Mouse (Mus musculus) retina, adult 2 months (tissue): ENCODE results near the gene Gm48551.

Experiments used
- DNase-seq: peaks from one replicate; pipeline ENCODE4 v3.0.0-alpha.2; 2012; ENCODE audit warnings: low read depth, low spot score

Gene Gm48551

GRCm38 (mm10) chr10:81417227-81418215 is 33.3 kb downstream of the Gm48551 start:
- no peak for DNase-seq

DNA sequence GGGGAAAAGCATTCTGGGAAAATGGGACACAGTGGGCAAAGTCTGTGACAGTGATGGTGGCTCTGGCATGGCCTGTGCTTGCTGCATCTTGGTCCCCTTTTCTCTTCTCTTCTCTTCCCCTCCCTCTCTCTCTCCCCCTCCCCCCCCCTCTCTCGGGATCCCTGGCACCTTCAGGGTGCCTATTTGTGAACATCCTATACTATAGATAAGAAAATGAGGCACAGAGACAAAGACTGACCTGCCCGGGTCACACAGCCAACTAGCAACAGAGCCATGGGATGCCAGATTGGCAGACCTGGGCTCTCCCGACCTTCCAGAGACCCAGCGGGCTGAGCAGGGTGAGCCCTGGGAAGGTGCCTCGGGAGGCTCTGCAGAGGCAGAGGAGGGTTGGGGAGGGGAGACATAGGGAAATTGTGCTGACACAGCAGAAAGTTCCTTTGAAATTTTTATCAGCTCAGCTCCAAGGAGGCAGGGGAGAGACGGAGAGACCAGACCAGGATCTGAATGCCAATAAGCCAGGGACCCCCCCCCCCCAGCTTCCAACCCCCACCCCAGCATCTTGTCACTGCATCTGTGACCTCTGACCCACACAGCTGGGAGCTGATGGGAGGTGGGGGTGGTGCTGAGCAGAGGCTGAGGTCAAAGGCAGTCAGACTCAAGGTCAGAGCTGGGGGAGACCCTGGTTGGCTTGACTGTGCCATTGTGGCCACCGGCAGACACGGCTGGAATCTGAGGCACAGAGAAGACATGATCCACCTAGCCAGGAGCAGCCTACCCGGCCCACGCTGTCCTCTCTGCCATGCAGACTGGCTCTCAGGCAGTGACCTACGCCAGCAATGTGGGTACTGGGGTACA is 34.2 kb downstream of the Gm48551 start:
- DNase-seq, result no peak

GRCm38 (mm10) chr10:81419111-81419928 is 35.1 kb downstream of the Gm48551 start:
- no peak for DNase-seq

DNA sequence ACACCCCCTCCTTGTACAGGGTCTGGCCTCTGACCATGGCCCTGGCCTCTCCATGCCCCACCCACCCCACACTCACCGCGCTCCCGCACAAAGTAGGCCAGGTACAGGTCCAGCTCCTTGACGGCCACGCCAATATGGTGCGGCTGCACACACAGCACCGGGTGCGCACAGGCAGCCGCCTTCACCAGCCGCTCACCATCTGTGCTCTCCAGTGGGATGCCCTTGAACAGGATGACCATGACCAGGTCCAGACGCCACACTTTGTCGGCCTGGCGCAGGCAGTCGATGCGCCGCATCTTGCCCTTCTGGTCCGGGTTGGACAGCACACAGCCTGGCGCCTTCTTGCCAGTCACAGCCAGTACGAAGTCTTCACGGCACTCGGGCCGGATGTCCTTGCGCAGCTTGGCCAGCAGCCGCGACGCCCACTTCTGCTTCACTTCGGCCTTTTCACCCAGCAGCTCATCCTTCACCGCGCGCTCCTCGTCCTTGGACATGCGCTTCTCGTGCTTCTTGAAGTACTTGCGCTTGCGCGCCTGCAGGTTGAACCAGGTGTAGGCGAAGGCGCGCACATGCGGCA is 36.0 kb downstream of the Gm48551 start:
- no peak for DNase-seq

DNA sequence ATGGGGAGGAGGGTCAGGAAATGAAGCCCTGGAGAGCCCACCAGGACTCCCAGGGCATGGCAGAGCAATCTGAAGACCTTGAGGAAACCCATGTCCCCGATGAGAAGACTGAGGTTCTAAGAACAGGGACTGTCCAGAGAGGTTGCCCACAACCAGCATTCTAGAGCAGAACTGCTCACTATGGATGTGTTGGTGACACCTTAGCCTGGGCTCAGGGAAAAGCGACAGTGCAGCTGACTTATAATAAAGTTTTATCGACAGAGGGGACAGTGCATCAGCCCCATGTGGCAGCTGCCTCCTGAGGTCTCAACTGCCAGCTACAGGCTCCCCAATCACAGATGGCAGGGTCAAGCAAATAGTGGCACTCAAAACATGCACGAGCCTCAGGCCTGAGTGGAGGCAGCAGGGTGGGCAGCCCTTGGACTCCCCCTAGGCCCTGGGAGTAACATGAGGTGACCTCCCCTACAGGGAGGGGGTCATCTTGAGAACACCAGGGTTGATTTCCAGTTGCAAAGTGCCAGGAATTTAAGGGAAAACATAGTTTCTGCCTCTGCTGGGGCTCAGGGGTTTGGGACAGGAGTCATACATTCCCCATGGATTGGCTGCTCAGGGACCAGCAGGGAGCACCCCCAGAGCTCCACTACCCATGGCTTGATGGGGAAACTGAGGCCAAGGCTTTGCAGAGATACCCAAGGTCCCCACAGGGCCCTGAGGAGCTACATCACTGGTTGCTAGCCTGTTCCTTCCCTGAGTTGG is 37.0 kb downstream of the Gm48551 start:
- DNase-seq, result no peak

DNA sequence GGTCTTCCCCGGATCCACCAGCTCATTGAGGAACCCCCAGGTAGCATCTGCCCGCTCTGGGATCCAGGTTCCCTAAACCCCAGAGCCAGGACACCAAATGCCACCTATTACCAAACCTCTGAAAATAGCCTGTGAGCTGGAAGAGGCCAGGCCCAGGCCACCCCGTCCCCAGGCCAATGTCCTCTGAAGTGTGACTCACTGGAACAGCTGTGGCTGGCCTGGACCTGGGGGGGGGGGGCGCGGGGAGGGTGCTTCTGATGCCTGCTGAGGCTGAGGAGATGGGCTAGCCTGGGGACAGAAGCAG is 37.5 kb downstream of the Gm48551 start:
- no peak for DNase-seq

GRCm38 (mm10) chr10:81422191-81422590 is 37.9 kb downstream of the Gm48551 start:
- DNase-seq, result no peak

DNA sequence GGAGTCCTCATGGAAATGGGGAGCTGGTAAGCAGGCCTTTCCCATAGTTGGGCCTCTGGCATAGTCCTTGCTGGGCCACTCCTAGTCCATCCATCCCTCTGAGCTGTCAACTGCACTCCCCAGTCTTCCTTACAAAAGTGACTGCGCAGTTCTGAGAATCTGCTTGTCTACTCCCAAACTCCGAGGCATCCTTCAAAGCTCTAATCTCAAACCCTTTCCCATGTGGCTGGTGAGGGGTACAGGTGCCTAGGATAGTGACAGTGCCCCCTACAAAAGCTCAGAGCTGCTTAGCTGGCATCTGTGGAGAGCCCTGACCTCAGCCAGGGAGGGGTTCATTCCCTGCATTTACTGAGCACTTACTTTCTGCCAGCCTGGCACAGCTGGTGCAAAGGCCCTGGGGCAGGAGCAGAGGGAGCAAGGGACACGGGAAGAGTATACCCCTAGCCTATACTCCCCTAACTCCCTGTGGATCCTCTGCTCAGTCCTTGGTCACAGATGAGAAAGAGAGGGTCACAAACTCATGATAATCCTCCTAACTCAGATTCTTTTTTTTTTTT is 38.5 kb downstream of the Gm48551 start:
- DNase-seq, result no peak

GRCm38 (mm10) chr10:81423476-81424245 is 39.4 kb downstream of the Gm48551 start:
- no peak for DNase-seq

DNA sequence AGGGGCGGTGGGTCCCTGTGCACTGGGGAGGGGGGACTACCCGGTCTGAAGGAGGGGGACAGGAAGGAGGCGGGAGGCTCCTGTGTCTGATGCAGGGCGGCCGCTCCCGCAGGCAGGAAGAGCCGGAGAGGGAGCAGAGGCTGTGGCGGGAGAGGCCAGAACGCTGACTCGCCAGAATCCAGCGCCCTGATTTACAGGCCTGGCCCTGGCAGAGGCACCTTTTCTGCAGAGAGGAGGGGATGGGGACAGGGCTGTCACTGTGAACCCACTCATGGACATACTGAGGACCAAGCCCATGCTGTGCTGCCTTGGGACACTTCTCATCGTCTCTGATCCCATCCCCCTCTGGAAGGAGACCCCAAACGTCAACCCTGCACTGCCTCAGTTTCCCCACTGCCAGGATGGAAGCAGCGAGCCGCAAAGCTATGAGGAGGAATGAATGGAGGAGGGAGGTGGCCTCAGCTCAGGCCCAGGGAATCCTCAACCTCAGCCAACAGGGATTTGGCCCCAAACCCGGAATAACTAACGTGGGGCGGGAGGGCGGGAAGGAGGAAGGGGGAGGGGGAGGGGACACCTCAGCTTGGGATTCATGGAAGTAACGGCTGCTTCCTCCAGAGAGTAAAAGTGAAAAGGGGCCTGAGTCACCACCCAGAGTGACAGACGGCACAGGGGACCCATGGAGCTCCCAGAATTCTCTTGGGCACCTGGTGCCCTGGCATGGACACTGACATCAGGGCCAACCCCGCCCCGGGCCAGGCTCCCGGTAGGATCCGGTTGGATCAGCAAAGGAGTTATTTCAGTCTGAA is 40.2 kb downstream of the Gm48551 start:
- no peak for DNase-seq

DNA sequence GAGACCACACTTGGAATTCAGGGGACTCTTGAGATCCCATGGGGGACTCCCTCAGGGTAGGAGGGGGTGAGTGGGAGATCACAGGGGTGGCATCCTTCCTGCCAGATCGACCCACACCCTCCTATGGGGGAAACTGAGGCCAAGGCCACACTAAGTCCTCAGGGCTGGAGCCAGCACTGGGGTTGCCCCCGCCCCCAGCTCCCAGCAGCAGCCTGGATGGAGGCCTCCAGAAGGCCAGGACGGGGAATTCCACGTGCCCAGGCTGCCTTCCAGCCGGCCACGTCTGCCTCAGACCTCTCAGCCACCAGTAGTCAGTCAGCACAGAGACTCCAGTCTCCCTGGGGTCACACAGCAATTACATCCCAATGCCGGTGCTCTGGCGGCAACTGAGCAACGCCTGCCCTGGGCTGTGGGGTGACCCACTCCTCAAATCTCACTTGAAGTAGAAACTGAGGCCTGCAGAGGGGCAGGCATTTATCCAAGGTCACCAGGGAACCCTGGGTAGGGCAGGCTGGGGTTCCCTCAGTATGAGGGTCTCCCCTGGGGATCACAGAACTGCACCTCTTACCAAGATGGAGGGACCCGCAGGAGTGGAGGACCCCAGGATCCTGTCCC is 41.1 kb downstream of the Gm48551 start:
- no peak for DNase-seq

DNA sequence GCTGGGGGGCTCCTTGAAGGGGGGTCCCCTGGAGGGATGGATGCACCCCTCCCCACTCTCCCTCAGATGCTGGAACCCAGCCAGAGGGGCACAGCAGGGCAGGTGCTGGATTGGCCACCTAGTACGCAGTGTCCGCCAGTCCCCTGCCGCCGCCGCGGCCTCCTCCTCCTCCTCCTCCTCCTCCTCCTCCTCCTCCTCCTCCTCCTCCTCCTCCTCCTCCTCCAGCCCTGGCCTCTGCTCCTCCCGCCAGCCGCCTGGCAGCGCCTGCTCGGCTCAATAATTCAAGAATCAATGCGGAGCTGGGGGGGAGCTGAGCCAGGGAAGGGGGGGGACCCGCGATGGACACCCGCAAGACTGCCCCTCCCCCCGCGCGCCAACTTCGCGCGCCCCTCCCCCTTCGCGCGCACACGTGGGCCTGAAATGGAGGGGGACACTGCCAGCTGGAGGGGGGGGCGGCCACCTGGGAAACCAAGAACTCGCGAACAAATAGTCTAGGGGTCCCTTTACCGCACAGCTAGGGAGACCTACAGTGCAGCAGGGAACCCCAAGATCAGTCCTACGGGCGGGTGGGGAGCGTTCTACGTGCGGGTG is 41.9 kb downstream of the Gm48551 start:
- no peak for DNase-seq

GRCm38 (mm10) chr10:81426897-81427296 is 42.6 kb downstream of the Gm48551 start:
- no peak for DNase-seq

GRCm38 (mm10) chr10:81427327-81427726 is 43.1 kb downstream of the Gm48551 start:
- DNase-seq, result no peak

DNA sequence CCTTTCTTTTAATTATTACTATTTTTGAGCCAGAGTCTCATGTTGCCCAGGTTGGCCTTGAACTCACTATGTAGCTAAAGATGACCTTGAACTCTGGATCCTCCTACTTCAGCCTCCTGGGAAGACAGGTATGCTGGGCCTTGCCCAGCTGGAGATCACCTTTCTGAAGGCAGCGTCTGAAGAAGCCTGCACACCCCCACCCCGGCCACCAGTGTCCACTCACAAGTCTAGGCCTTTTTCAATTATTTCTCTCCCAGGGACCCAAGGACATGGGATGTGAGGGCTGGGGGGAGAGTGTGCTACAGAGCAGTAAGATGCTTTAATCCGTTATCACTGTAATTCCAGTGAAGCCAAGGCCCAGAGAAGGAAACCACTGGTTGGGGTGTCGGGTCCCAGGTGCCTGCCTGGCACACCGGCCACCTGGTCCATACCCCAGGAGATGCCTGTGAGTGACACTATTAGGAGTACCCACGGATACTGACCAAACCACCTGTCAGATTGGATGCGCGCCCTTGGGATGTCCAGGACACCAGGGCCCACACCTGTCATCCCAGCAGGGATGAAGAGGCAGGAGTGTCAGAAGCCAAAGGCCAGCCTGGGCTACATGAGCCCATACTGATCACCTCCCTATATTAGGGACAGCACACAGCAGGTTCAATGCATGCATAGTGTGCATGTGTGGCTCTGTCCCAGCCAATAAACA is 43.7 kb downstream of the Gm48551 start:
- no peak for DNase-seq

DNA sequence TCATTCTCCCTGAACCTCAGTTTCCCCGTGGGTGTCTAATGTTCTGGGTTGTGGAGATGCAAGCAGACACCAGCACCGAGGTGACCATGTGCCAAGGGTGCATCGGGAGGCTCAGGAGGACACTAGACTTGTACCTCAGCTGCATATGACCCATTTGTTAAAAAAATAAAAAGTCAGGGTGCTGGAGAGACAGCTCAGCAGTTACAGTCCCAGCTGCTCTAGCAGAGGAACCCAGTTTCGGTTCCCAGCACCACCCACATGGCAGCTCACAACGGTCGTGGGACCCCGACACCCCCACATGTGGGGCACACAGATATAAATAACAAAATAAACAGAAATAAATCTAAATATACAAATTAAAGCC is 44.2 kb downstream of the Gm48551 start:
- no peak for DNase-seq

GRCm38 (mm10) chr10:81429092-81429491 is 44.8 kb downstream of the Gm48551 start:
- no peak for DNase-seq
